Mouse (Mus musculus) liver, embryonic 12.5 days (tissue): ENCODE measurements at regions not wholly inside any gene's neighbourhood (a gene's known extent, or its start where the extent isn't known, plus 50 kb on each side); places are given as distances from the start of the nearest gene placed in this dataset.
"Not testable (repeated sequence)": the region's sequence is repeated elsewhere in the genome, so short reads cannot be mapped to it uniquely, and the experiment has no call there.

Experiments used
- ATAC-seq: fragments of 200-750 bp; cut with Nextera tagmentation; 2 replicates; pipeline ENCODE4 v1.8.0; 2017; ENCODE audit warnings: moderate number of reproducible peaks, mild to moderate bottlenecking, moderate library complexity
- H3K27ac ChIP-seq: fragments of 300-500 bp; sonication (generic); 2 replicates; pipeline ENCODE4 v1.5.1; 2016; ENCODE audit warnings: mild to moderate bottlenecking
- H3K27me3 ChIP-seq: fragments of 300-500 bp; sonication (generic); replicated peaks from 2 replicates; pipeline ENCODE4 v1.6.1; 2016; ENCODE audit warnings: mild to moderate bottlenecking, moderate library complexity
- H3K36me3 ChIP-seq: fragments of 300-500 bp; sonication (generic); 2 replicates; pipeline ENCODE4 v1.6.1; 2016; ENCODE audit warnings: mild to moderate bottlenecking, moderate library complexity
- H3K4me1 ChIP-seq: fragments of 300-500 bp; sonication (generic); 2 replicates; pipeline ENCODE4 v1.6.1; 2016
- H3K4me2 ChIP-seq: fragments of 300-500 bp; sonication (generic); 2 replicates; pipeline ENCODE4 v1.6.1; 2016; ENCODE audit warnings: mild to moderate bottlenecking, moderate library complexity
- H3K4me3 ChIP-seq: fragments of 300-500 bp; sonication (generic); 2 replicates; pipeline ENCODE4 v1.5.1; 2016; ENCODE audit warnings: mild to moderate bottlenecking, moderate library complexity
- H3K9ac ChIP-seq: fragments of 300-500 bp; sonication (generic); 2 replicates; pipeline ENCODE4 v1.6.1; 2016; ENCODE audit warnings: mild to moderate bottlenecking, moderate library complexity
- H3K9me3 ChIP-seq: fragments of 300-500 bp; sonication (generic); replicated peaks from 2 replicates; pipeline ENCODE4 v1.6.1; 2016; ENCODE audit warnings: mild to moderate bottlenecking, moderate library complexity
- WGBS: fragments of 180-500 bp; shearing (Covaris S2); methylation state at CpG from one replicate; pipeline ENCODE4 v1.1.7; 2016; ENCODE audit not compliant: insufficient replicate concordance; 5-methylcytosine and 5-hydroxymethylcytosine counted together

GRCm38 (mm10) chr7:92984701-92985682 lies 94.7 kb upstream of the Fam181b start:
- Histone ChIP-seq H3K9me3 (no peaks in the 10 kb centered on the region), H3K4me1 (no peaks in the 10 kb centered on the region), H3K4me2 (no peak overlapping the region), H3K36me3 (no peaks in the 10 kb centered on the region), H3K27me3 (no peaks in the 10 kb centered on the region), H3K9ac (no peak overlapping the region), H3K4me3 (no peak overlapping the region), H3K27ac (no peak overlapping the region)
- ATAC-seq = no peak
- WGBS = 61% methylated on average over 18 of the region's 18 CpGs

- 50% methylated on average over 2 of the region's 2 CpGs for WGBS
- Histone ChIP-seq H3K9me3 (no peaks in the 10 kb centered on the region), H3K27me3 (no peaks in the 10 kb centered on the region), H3K4me2 (no peak overlapping the region), H3K4me3 (no peak overlapping the region), H3K27ac (no peak overlapping the region), H3K36me3 (no peaks in the 10 kb centered on the region), H3K9ac (no peak overlapping the region), H3K4me1 (no peaks in the 10 kb centered on the region)
- ATAC-seq = no peak
Measured at GRCm38 (mm10) chr7:92985683-92986070, 94.0 kb upstream of the Fam181b start.

- no peak overlapping the region for H3K27ac ChIP-seq
- no peaks in the 10 kb centered on the region for H3K36me3 ChIP-seq
- no peaks in the 10 kb centered on the region for H3K4me1 ChIP-seq
- ATAC-seq = no peak
- H3K9ac ChIP-seq = no peak overlapping the region
- no peaks in the 10 kb centered on the region for H3K27me3 ChIP-seq
- H3K4me2 ChIP-seq = no peak overlapping the region
- H3K4me3 ChIP-seq = no peak overlapping the region
- 65% methylated on average over 3 of the region's 3 CpGs for WGBS
- no peaks in the 10 kb centered on the region for H3K9me3 ChIP-seq
Measured at GRCm38 (mm10) chr7:92998886-92999285, 80.8 kb upstream of the Fam181b start.

- not testable (repeated sequence) for H3K4me2 ChIP-seq, H3K9me3 ChIP-seq, H3K4me1 ChIP-seq, H3K9ac ChIP-seq, H3K27ac ChIP-seq, H3K36me3 ChIP-seq, H3K4me3 ChIP-seq, H3K27me3 ChIP-seq, ATAC-seq
- 23% methylated on average over 5 of the region's 5 CpGs for WGBS
Measured at GRCm38 (mm10) chr7:93006694-93007231, 72.9 kb upstream of the Fam181b start.

GRCm38 (mm10) chr7:93007721-93008120 lies 71.9 kb upstream of the Fam181b start:
- H3K4me3 ChIP-seq = no peak overlapping the region
- no peaks in the 10 kb centered on the region for H3K36me3 ChIP-seq
- 58% methylated on average over 4 of the region's 4 CpGs for WGBS
- no peak overlapping the region for H3K9ac ChIP-seq
- H3K27ac ChIP-seq = no peak overlapping the region
- ATAC-seq = no peak
- no peaks in the 10 kb centered on the region for H3K9me3 ChIP-seq
- H3K4me1 ChIP-seq = no peaks in the 10 kb centered on the region
- no peaks in the 10 kb centered on the region for H3K27me3 ChIP-seq
- H3K4me2 ChIP-seq = no peak overlapping the region

- Histone ChIP-seq H3K4me2 (no peak overlapping the region), H3K4me3 (no peak overlapping the region), H3K36me3 (no peaks in the 10 kb centered on the region), H3K27ac (no peak overlapping the region), H3K9ac (no peak overlapping the region), H3K4me1 (no peaks in the 10 kb centered on the region), H3K9me3 (no peaks in the 10 kb centered on the region), H3K27me3 (no peaks in the 10 kb centered on the region)
- 69% methylated on average over 1 of the region's 1 CpGs for WGBS
- ATAC-seq = peak; percentile 77
Measured at GRCm38 (mm10) chr7:93019390-93019789, 60.3 kb upstream of the Fam181b start.

- ATAC-seq = no peak
- 56% methylated on average over 5 of the region's 5 CpGs for WGBS
- no peaks in the 10 kb centered on the region for H3K4me1 ChIP-seq
Measured at GRCm38 (mm10) chr7:93023489-93024130, 56.1 kb upstream of the Fam181b start.

GRCm38 (mm10) chr7:93026231-93026630 lies 53.4 kb upstream of the Fam181b start:
- Histone ChIP-seq H3K4me3 (no peak overlapping the region), H3K9me3 (no peaks in the 10 kb centered on the region), H3K4me1 (no peaks in the 10 kb centered on the region), H3K36me3 (no peaks in the 10 kb centered on the region), H3K9ac (no peak overlapping the region), H3K4me2 (no peak overlapping the region), H3K27me3 (no peaks in the 10 kb centered on the region), H3K27ac (no peak overlapping the region)
- no peak for ATAC-seq
- WGBS = 77% methylated on average over 4 of the region's 4 CpGs

More at GRCm38 (mm10) chr7:93023489-93024130, 56.1 kb upstream of the Fam181b start:
- Histone ChIP-seq H3K9ac (no peak overlapping the region), H3K4me3 (no peak overlapping the region), H3K27ac (no peak overlapping the region), H3K4me2 (no peak overlapping the region), H3K36me3 (no peaks in the 10 kb centered on the region), H3K27me3 (no peaks in the 10 kb centered on the region), H3K9me3 (no peaks in the 10 kb centered on the region)
